Mouse (Mus musculus) CH12.LX (cell line): ENCODE measurements around the gene Ccdc141. TPM values are rescaled to one million over a fixed set of nuclear protein-coding genes. Genes with fewer than 3 reads are reported as not detected.

ENCODE experiments used
- DNase-seq: peaks from one replicate; pipeline ENCODE4 v3.0.0-alpha.2; 2013; ENCODE audit errors: extremely low read depth
- H3K27ac ChIP-seq: 2 replicates; pipeline ENCODE4 v1.5.1; 2012; ENCODE audit warnings: low read depth, mild to moderate bottlenecking, control low read depth, moderate library complexity; ENCODE audit not compliant: insufficient read depth
- H3K27me3 ChIP-seq: replicated peaks from 2 replicates; pipeline ENCODE3; 2012; ENCODE audit warnings: inconsistent platforms
- H3K36me3 ChIP-seq, 2 experiments: replicated peaks in 1 of 2; 2 replicates each; pipeline versions ENCODE3 to v1.6.1; 2012; ENCODE audit warnings: inconsistent platforms in 1 of 2, low read length in 1 of 2, mild to moderate bottlenecking in 1 of 2, mixed read lengths in 1 of 2, moderate library complexity in 1 of 2; ENCODE audit not compliant: control insufficient read depth in 1 of 2, insufficient read depth in 1 of 2
- H3K4me1 ChIP-seq, 2 experiments: 2 replicates each; pipeline ENCODE4 v1.6.1; 2012; ENCODE audit warnings: inconsistent platforms in 1 of 2, moderate library complexity in 1 of 2; ENCODE audit not compliant: insufficient read depth in 2 of 2, control insufficient read depth in 1 of 2
- H3K4me2 ChIP-seq: 2 replicates; pipeline ENCODE4 v1.6.1; 2012; ENCODE audit warnings: low read depth, mild to moderate bottlenecking, control low read depth; ENCODE audit not compliant: poor library complexity, insufficient read depth, severe bottlenecking
- H3K4me3 ChIP-seq, 3 experiments: fragments of 150-350 bp in 1 of 3; sonication (generic) in 1 of 3; replicated peaks in 1 of 3; 2 replicates each; pipeline versions ENCODE3 to v1.5.1; 2011 to 2012; ENCODE audit warnings: low read depth in 2 of 3, low read length in 2 of 3, mild to moderate bottlenecking in 2 of 3, moderate library complexity in 2 of 3, control low read depth in 1 of 3, improper control_type of control experiment in 1 of 3, inconsistent platforms in 1 of 3, mixed read lengths in 1 of 3; ENCODE audit not compliant: poor library complexity in 1 of 3
- H3K79me2 ChIP-seq: replicated peaks from 2 replicates; pipeline ENCODE4 v1.6.1; 2012; ENCODE audit warnings: mild to moderate bottlenecking, moderate library complexity; ENCODE audit not compliant: control insufficient read depth, poor library complexity, insufficient read depth, severe bottlenecking; ENCODE audit errors: extremely low read depth
- H3K9ac ChIP-seq: 2 replicates; pipeline ENCODE4 v1.6.1; 2012; ENCODE audit warnings: low read depth, mild to moderate bottlenecking, control low read depth, moderate library complexity; ENCODE audit not compliant: insufficient read depth
- H3K9me3 ChIP-seq: replicated peaks from 2 replicates; pipeline ENCODE3; 2012; ENCODE audit warnings: low read length, inconsistent platforms, mixed read lengths
- CHD2 ChIP-seq: IDR thresholded peaks from 2 replicates; pipeline ENCODE4 v1.6.1; 2011; ENCODE audit warnings: low read length, improper control_type of control experiment
- CTCF ChIP-seq, 2 experiments: IDR thresholded peaks in 1 of 2; conservative IDR thresholded peaks in 1 of 2; 2 replicates each; pipeline ENCODE4 v1.5.1; 2011 to 2012; ENCODE audit warnings: low read depth in 2 of 2, low read length in 2 of 2, improper control_type of control experiment in 1 of 2, inconsistent platforms in 1 of 2, mild to moderate bottlenecking in 1 of 2, moderate library complexity in 1 of 2
- EP300 ChIP-seq: IDR thresholded peaks from 2 replicates; pipeline ENCODE4 v1.6.1; 2011; ENCODE audit warnings: low read length, improper control_type of control experiment
- ETS1 ChIP-seq: conservative IDR thresholded peaks from 2 replicates; pipeline ENCODE4 v1.6.1; 2012; ENCODE audit warnings: low read depth, mild to moderate bottlenecking, inconsistent platforms, low read length, improper control_type of control experiment, moderate library complexity
- IRF4 ChIP-seq: IDR thresholded peaks from 2 replicates; pipeline ENCODE4 v1.6.1; 2014; ENCODE audit warnings: low read depth, mild to moderate bottlenecking, inconsistent platforms, low read length, improper control_type of control experiment
- JUN ChIP-seq: IDR thresholded peaks from 2 replicates; pipeline ENCODE4 v1.6.1; 2011; ENCODE audit warnings: low read depth, mild to moderate bottlenecking, low read length, improper control_type of control experiment, moderate library complexity; ENCODE audit not compliant: insufficient read depth
- MAZ ChIP-seq: IDR thresholded peaks from 2 replicates; pipeline ENCODE4 v1.6.1; 2012; ENCODE audit warnings: low read depth, mild to moderate bottlenecking, inconsistent platforms, low read length, improper control_type of control experiment, moderate library complexity
- MXI1 ChIP-seq: IDR thresholded peaks from 2 replicates; pipeline ENCODE4 v1.6.1; 2011; ENCODE audit warnings: mild to moderate bottlenecking, low read depth, low read length, improper control_type of control experiment
- RCOR1 ChIP-seq: conservative IDR thresholded peaks from 2 replicates; pipeline ENCODE4 v1.6.1; 2012; ENCODE audit warnings: low read depth, mild to moderate bottlenecking, inconsistent platforms, low read length, improper control_type of control experiment
- SMC3 ChIP-seq: IDR thresholded peaks from 2 replicates; pipeline ENCODE4 v1.6.1; 2011; ENCODE audit warnings: low read depth, low read length, improper control_type of control experiment
- UBTF ChIP-seq: IDR thresholded peaks from 2 replicates; pipeline ENCODE4 v1.6.1; 2012; ENCODE audit warnings: low read depth, mild to moderate bottlenecking, inconsistent platforms, low read length, improper control_type of control experiment, moderate library complexity
- USF1 ChIP-seq: IDR thresholded peaks from 2 replicates; pipeline ENCODE4 v1.6.1; 2014; ENCODE audit warnings: low read depth, mild to moderate bottlenecking, inconsistent platforms, low read length, improper control_type of control experiment
- USF2 ChIP-seq: conservative IDR thresholded peaks from 2 replicates; pipeline ENCODE4 v1.6.1; 2011; ENCODE audit warnings: low read depth, low read length, improper control_type of control experiment
- ZNF384 ChIP-seq: IDR thresholded peaks from 2 replicates; pipeline ENCODE4 v1.6.1; 2012; ENCODE audit warnings: low read depth, low read length, improper control_type of control experiment, inconsistent platforms
- dilution Hi-C: fragments of 300-500 bp; cut with MboI; formaldehyde crosslinking; loops from 2 replicates; pipeline ENCODE4 v1.14.3; 2020; ENCODE audit warnings: low sequenced_read_pairs; ENCODE audit not compliant: extremely low pct_unique_long_range_greater_than_20kb, extremely low pct_ligation_motif_present
- in situ Hi-C: fragments of 300-500 bp; cut with MboI; formaldehyde crosslinking; loops from 3 replicates; pipeline ENCODE4 v1.14.3; 2019; ENCODE audit warnings: low sequenced_read_pairs, low pct_ligation_motif_present, low pct_unique_long_range_greater_than_20kb, mixed read lengths
- polyA plus RNA-seq: library from polyadenylated mRNA; unstranded; fragments of >175 nt; gene quantifications from 2 replicates; pipeline ENCODE4 v1.2.1, GENCODE M21; 2012; ENCODE audit warnings: low read depth; ENCODE audit not compliant: insufficient read length
- total RNA-seq, 2 experiments: library from RNA; depleted of rRNA; stranded (reverse); fragments of 300-350 nt in 1 of 2; fragments of >200 nt in 1 of 2; gene quantifications; 2 replicates each; pipeline ENCODE4 v1.2.3; 2012 to 2014

Gene Ccdc141
- total and polyA plus RNA-seq, 3 experiments: not detected

DNA sequence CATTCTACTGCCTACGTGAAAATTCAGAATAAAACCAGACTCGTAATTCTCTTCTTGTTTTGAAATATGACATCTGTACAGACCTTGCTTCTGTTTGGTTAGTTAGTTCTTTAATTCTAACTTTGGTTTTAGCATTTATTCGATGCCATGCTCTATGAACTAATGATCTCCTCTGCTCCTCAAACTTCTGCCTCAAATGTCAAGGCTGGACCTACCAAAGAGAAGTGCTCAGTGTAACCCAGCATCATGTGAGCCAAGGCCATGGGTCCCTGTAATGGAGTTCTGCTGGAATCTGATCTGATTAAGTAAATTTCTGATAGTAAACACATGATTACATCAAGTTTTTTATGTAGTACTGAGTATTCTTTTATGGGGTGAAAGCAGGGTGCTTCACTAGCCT lies 21.4 kb upstream of the Ccdc141 start:
- no peaks in the 10 kb centered on the region for H3K4me1 ChIP-seq
- H3K79me2 ChIP-seq: no peaks in the 10 kb centered on the region
- no peak for DNase-seq
- dilution Hi-C loops (no loop called here), in situ Hi-C loops (no loop called here)
- no peaks in the 10 kb centered on the region for H3K27me3 ChIP-seq
- peaks cover 57% of the 10 kb centered on the region for H3K9me3 ChIP-seq
- H3K4me2 ChIP-seq: no peak overlapping the region
- H3K4me3 ChIP-seq: no peak overlapping the region
- no peak for TF ChIP-seq ETS1
- no peak for TF ChIP-seq USF1
- no peak for TF ChIP-seq SMC3
- no peak for TF ChIP-seq IRF4
- no peak for TF ChIP-seq RCOR1
- TF ChIP-seq MAZ: no peak
- TF ChIP-seq EP300: no peak
- TF ChIP-seq CHD2: no peak
- TF ChIP-seq MXI1: no peak
- TF ChIP-seq CTCF (conservative IDR thresholded peaks at IDR 0.05 in 1 of 2, IDR thresholded peaks at IDR 0.05 in 1 of 2; ENCODE audit: low read depth in 2 of 2, low read length in 2 of 2): no peak
- no peak overlapping the region for H3K9ac ChIP-seq
- H3K27ac ChIP-seq: no peak overlapping the region
- no peaks in the 10 kb centered on the region for H3K36me3 ChIP-seq

DNA sequence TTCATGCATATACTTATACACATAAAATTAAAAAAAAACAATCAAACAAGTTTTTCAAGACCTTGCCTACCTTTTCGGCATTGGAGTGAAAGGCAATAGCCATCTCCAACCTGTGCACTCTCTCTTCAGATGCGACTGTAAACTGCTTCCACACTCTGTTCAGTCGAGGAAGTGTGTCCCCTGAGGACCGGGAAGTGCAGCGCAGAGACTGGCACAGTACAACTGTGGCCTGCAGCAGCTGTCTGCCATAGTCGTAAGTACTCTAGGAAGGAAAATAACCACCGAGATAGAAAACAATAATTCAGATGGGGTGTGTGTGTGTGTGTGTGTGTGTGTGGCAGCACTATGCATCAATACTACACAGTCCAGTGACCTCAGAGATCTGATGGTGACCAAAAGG lies 20.5 kb upstream of the Ccdc141 start:
- Histone ChIP-seq H3K79me2 (no peaks in the 10 kb centered on the region), H3K36me3 (no peaks in the 10 kb centered on the region), H3K27ac (no peak overlapping the region), H3K27me3 (no peaks in the 10 kb centered on the region), H3K4me3 (no peak overlapping the region), H3K9ac (no peak overlapping the region), H3K4me1 (no peaks in the 10 kb centered on the region), H3K9me3 (peaks cover 58% of the 10 kb centered on the region), H3K4me2 (no peak overlapping the region)
- in situ Hi-C loops (no loop called here), dilution Hi-C loops (no loop called here)
- TF ChIP-seq ZNF384: no peak
- no peak for DNase-seq

DNA sequence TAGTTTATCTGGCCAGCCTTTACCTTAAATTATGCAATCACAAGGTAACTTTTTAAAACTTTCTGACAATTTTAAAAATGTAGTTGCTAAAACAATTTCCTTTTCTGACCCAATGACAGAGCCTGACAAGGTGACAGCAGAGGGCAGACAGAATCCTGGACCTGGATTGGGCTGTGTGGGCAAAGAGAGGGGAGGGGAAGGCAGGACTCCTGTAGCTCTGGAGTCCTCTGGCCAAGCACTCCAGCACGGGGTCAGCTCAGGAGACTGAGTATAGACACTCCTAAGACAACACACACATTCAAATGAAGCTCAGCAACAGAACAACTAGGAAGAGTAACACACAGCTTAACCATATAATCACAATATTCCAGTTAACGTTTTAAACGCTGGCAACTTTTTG lies 19.9 kb upstream of the Ccdc141 start:
- Histone ChIP-seq H3K4me1 (no peaks in the 10 kb centered on the region), H3K4me3 (no peak overlapping the region), H3K36me3 (no peaks in the 10 kb centered on the region), H3K4me2 (no peak overlapping the region), H3K79me2 (no peaks in the 10 kb centered on the region), H3K9me3 (peaks cover 57% of the 10 kb centered on the region), H3K27me3 (no peaks in the 10 kb centered on the region), H3K27ac (no peak overlapping the region), H3K9ac (no peak overlapping the region)
- TF ChIP-seq JUN (no peak), MAZ (no peak), CTCF (conservative IDR thresholded peaks at IDR 0.05 in 1 of 2, IDR thresholded peaks at IDR 0.05 in 1 of 2; ENCODE audit: low read depth in 2 of 2, low read length in 2 of 2) (no peak), UBTF (no peak), USF2 (no peak)
- dilution Hi-C loops (no loop called here), in situ Hi-C loops (no loop called here)
- no peak for DNase-seq
